Mouse (Mus musculus) intestine, embryonic 14.5 days (tissue): ENCODE data around the gene Srpr. TPM values are rescaled to one million over a fixed set of nuclear protein-coding genes. Genes with fewer than 3 reads are reported as not detected.

ENCODE experiments used
- ATAC-seq: fragments of 200-750 bp; cut with Nextera tagmentation; replicated peaks from 2 replicates; pipeline ENCODE4 v1.8.0; 2017; ENCODE audit warnings: low read depth, moderate number of reproducible peaks, moderate TSS enrichment, moderate library complexity; ENCODE audit not compliant: low FRiP score, low TSS enrichment
- DNase-seq: peaks from one replicate; pipeline ENCODE4 v3.0.0-alpha.2; 2018; ENCODE audit warnings: low spot score
- H3K27ac ChIP-seq: fragments of 300-500 bp; sonication (generic); 2 replicates; pipeline ENCODE4 v1.5.1; 2014; ENCODE audit warnings: low read depth, mild to moderate bottlenecking, control low read depth
- H3K27me3 ChIP-seq: fragments of 300-500 bp; sonication (generic); replicated peaks from 2 replicates; pipeline ENCODE4 v1.6.1; 2014; ENCODE audit warnings: low read length, control low read depth; ENCODE audit not compliant: control insufficient read depth, insufficient read depth
- H3K36me3 ChIP-seq: fragments of 300-500 bp; sonication (generic); 2 replicates; pipeline ENCODE4 v1.6.1; 2014; ENCODE audit warnings: low read length, control low read depth; ENCODE audit not compliant: control insufficient read depth, insufficient read depth
- H3K4me1 ChIP-seq: fragments of 300-500 bp; sonication (generic); replicated peaks from 2 replicates; pipeline ENCODE4 v1.6.1; 2014; ENCODE audit warnings: low read length, control low read depth, mixed read lengths; ENCODE audit not compliant: control insufficient read depth, insufficient read depth
- H3K4me2 ChIP-seq: fragments of 300-500 bp; sonication (generic); 2 replicates; pipeline ENCODE4 v1.6.1; 2014; ENCODE audit warnings: low read length
- H3K4me3 ChIP-seq: fragments of 300-500 bp; sonication (generic); 2 replicates; pipeline ENCODE4 v1.5.1; 2014; ENCODE audit warnings: low read depth, low read length, control low read depth, mixed read lengths
- H3K9ac ChIP-seq: fragments of 300-500 bp; sonication (generic); 2 replicates; pipeline ENCODE4 v1.6.1; 2014; ENCODE audit warnings: mild to moderate bottlenecking, low read length
- H3K9me3 ChIP-seq: fragments of 300-500 bp; sonication (generic); 2 replicates; pipeline ENCODE4 v1.6.1; 2016; ENCODE audit warnings: low read length, control low read depth; ENCODE audit not compliant: control insufficient read depth
- WGBS: fragments of 180-500 bp; shearing (Covaris S2); extraction: QIAGEN DNeasy Blood & Tissue Kit; methylation state at CpG from one replicate; pipeline ENCODE4 v1.1.7; 2014; 5-methylcytosine and 5-hydroxymethylcytosine counted together
- polyA plus RNA-seq: library from polyadenylated mRNA; unstranded; fragments of >200 nt; fragmentation: Nextera tagmentation; extraction: Ambion mirVana; gene quantifications from 2 replicates; pipeline ENCODE4 v1.2.1, GENCODE M21; 2014

Gene Srpr
- polyA plus RNA-seq, 1 experiment from 2014 or later: 132 TPM

DNA sequence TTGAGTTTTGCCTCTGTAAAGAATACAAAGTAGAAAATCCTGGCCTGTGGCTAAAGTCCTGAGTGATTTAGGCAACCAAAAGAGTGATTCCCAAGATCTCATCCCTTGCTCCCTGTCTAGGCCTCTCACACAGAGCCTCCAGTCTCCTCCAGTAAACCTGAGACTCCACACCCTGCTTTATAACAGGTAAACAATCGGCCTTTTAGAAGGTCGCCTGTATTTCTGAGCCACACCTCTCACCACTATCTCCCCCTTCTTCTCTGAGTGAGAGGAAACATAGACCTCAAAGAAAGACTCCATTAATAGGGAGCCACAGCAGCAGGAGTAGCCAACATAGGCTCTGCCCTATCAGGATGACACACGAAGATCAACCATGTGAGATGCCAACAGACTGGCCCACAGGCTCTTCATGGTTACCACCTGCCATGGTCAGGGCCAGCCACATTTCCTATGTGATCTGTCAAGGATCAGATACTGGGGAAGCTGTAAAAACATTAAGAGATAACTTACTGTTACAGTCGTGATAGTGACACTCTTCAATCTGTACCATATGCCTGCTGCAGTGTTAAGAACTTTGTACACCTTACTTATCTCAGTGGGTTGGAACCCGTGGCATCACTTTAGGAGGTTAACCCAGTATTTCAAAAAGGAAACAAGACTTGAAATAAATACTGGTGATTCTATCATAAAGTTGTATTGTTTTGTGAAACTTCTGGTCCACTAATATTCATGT, 35.7 kb upstream of the Srpr start:
- H3K4me2 ChIP-seq: no peak overlapping the region
- H3K9ac ChIP-seq: no peak overlapping the region
- no peaks in the 10 kb centered on the region for H3K27me3 ChIP-seq
- H3K27ac ChIP-seq: no peak overlapping the region
- 65% methylated on average over 5 of the region's 5 CpGs for WGBS
- DNase-seq: no peak
- ATAC-seq: no peak
- H3K4me1 ChIP-seq: no peaks in the 10 kb centered on the region
- H3K9me3 ChIP-seq: no peaks in the 10 kb centered on the region
- no peak overlapping the region for H3K4me3 ChIP-seq
- H3K36me3 ChIP-seq: peaks cover 8% of the 10 kb centered on the region; the same call in 1 of the 2 replicates

DNA sequence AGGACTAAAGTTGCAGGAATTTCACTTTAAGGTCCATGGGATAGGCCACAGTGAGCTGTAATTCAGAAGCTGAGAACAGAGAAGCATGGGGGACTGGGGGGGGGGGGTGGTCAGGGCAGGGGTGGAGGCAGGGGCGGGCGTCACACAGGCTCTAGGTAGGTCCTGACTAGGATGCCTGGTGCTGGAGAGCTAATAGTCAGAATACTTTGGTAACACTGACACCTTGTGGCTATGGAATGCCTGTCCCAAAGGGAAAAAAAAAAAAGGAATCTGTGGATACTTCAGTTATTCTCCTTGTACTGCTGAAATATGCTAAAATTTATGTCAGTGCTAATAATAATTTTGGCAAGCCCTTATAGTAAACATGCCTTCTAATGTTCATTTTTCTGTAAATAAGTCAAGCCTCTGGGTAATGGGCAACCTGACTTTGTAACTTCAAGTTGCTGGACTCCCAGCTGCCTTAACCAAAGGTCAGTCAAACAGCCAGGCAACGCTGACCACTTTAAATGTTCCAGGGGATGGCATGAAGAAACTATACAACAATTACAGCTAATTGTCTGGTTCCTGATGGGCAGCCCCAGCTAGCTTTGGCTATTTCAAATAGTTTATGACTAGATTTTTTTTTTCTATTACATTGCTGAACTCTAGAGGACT, 33.7 kb upstream of the Srpr start:
- DNase-seq (no peak), ATAC-seq (0 out of 2 replicates have a peak, but pooled peaks have one; percentile 24)
- no peak overlapping the region for H3K4me2 ChIP-seq
- no peaks in the 10 kb centered on the region for H3K4me1 ChIP-seq
- H3K27ac ChIP-seq: no peak overlapping the region
- H3K27me3 ChIP-seq: no peaks in the 10 kb centered on the region
- H3K9me3 ChIP-seq: no peaks in the 10 kb centered on the region
- peaks cover 20% of the 10 kb centered on the region; the same call in 1 of the 2 replicates for H3K36me3 ChIP-seq
- WGBS: 24% methylated on average over 3 of the region's 3 CpGs
- no peak overlapping the region for H3K4me3 ChIP-seq
- H3K9ac ChIP-seq: no peak overlapping the region

DNA sequence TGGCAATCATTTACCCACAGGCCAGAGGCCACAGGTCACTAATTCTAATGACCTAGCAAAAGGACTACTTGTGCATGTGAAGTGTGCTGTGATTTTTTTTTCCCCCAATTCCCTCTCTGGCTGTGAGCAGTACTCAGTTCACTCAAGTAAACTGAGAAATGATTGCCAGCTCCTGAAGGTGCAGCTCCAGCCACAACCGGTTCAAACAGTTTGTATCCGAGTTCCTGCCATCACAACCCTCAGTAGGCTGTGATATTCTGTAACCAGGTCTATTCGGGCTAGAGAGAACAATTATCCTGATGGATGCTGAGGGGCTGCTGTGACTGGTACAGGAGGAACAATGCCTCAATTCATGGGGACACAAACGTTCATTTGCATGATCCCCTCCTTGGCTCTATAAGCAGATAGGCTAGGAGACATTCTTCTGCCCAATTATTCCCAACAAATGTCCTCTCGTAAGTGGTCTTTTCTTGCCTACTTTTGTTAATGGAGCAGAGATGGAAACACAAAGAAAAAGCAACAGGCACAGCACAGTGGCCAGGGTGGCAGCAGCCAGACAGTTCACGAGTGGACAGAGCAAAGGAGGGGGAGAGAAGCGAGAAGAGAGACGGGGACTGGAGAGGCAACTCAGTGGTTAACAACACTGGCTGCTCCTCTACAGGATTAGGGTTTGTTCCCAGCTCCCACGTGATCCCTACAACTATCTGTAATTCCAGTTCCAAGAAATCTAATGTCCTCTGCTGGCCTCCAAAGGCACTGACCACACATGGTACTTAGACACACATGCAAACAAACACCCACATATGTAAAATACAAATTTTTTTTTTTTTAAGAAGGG, 33.0 kb upstream of the Srpr start:
- H3K4me2 ChIP-seq: no peak overlapping the region
- H3K4me3 ChIP-seq: no peak overlapping the region
- 67% methylated on average over 9 of the region's 9 CpGs for WGBS
- no peak overlapping the region for H3K9ac ChIP-seq
- DNase-seq (no peak), ATAC-seq (no peak)
- no peaks in the 10 kb centered on the region for H3K4me1 ChIP-seq
- peaks cover 20% of the 10 kb centered on the region; the same call in 1 of the 2 replicates for H3K36me3 ChIP-seq
- no peaks in the 10 kb centered on the region for H3K27me3 ChIP-seq
- no peak overlapping the region for H3K27ac ChIP-seq
- no peaks in the 10 kb centered on the region for H3K9me3 ChIP-seq

DNA sequence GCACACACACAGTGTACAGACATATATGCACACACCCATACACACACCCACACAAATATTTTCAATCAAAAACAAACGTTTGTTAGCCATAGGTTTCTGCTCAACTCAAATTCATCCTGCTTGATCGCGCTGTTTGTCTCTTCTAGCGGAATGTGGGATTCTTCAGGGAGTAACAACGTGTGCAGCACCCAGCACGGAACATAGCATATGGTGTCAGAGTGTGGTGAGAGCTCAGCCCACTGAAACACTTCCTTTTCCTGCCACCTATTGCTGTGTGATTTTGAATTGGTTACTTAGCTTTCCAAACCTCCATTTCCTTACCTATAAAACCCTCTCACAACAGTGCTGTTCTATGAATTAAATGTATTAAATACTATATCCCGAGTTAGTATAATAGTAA, 29.9 kb upstream of the Srpr start:
- no peak for ATAC-seq
- peaks cover 8% of the 10 kb centered on the region for H3K4me1 ChIP-seq
- WGBS: 90% methylated on average over 7 of the region's 7 CpGs
- H3K4me2 ChIP-seq: no peak overlapping the region
- H3K27ac ChIP-seq: no peak overlapping the region
- DNase-seq: no peak
- H3K27me3 ChIP-seq: no peaks in the 10 kb centered on the region
- no peak overlapping the region for H3K4me3 ChIP-seq
- H3K9ac ChIP-seq: no peak overlapping the region
- no peaks in the 10 kb centered on the region for H3K9me3 ChIP-seq
- peaks cover 17% of the 10 kb centered on the region; the same call in 1 of the 2 replicates for H3K36me3 ChIP-seq

DNA sequence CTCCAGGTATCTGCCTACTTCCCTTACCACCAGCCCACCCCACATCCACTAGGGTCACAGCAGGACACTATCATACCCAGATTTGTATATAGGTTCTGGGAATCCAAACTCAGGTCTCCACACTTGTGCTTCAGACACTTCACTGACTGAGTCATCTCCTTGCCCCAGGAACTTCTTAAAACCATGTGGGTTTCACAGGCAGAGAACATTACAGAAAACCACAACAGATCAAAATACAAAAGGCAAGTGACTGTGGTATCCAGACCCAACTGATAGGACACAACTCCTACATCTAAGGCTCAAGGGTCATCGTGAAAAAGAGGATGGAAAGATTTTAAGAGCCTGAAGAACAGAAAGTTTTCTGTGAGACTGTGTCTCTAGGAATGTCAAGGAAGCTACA, 26.6 kb upstream of the Srpr start:
- 88% methylated on average over 1 of the region's 1 CpGs for WGBS

DNA sequence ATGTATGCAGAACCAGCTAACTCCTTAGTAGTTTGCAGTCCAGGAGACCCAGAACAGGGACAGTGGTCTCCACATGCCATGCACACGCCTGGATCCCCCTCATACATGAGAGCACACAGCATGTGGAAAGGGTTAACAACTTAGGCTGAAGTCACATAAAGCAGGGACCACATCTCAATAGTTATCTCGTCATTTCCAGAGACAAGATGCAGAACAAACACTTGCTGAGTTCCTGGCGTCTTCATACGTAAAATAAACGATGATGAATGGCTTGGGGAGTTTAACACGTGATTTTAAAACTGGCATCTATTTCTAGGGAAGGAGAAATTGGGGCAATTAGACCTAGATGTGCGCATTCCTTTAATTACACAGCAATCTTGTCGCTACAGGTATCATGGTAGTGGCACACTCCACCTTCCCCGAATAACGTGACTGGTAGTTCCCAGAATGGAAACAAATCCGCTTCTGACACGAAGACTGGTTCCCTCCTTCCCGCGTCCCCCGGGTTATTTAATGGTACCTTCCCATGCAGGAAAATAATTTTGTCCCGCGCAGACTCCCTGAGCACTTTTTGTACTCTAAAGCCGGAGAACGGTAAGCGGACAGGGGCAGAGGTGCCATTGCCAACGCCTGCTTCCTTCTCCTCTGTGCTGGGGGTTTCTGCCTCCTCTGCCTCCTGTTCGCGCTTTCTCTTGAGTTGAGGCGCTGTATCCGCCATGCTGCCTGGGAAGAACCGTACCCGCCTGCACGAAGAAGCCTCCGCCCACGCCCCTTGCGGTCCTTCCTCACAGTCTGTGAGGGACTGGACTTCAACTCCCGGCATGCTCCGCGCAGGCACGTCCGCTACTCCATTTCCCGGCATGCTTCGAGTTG, 24.5 kb upstream of the Srpr start, which contains the start of gene Dcps:
Gene Dcps (minus strand): TSS at position 811 of the 873 bp plus-strand sequence.
- DNase-seq (peak; percentile 97), ATAC-seq (peak; percentile 99)
- Histone ChIP-seq H3K36me3 (peaks cover 2% of the 10 kb centered on the region; the same call in 1 of the 2 replicates), H3K9me3 (no peaks in the 10 kb centered on the region), H3K4me3 (peak within 1 kb of the TSS; percentile 64), H3K4me2 (peak within 1 kb of the TSS; percentile 97), H3K27ac (peak within 1 kb of the TSS; percentile 70; the same call in 1 of the 2 replicates), H3K9ac (peak within 1 kb of the TSS; percentile 63), H3K27me3 (no peaks in the 10 kb centered on the region), H3K4me1 (peaks cover 12% of the 10 kb centered on the region)
- under 1% methylated on average over 38 of the region's 38 CpGs for WGBS

More for the DNA sequence above, 26.6 kb upstream of the Srpr start:
- H3K4me3 ChIP-seq: no peak overlapping the region
- no peaks in the 10 kb centered on the region for H3K9me3 ChIP-seq
- DNase-seq (no peak), ATAC-seq (no peak)
- H3K4me1 ChIP-seq: peaks cover 12% of the 10 kb centered on the region
- peaks cover 17% of the 10 kb centered on the region; the same call in 1 of the 2 replicates for H3K36me3 ChIP-seq
- no peaks in the 10 kb centered on the region for H3K27me3 ChIP-seq
- H3K27ac ChIP-seq: no peak overlapping the region
- no peak overlapping the region for H3K9ac ChIP-seq
- no peak overlapping the region for H3K4me2 ChIP-seq

DNA sequence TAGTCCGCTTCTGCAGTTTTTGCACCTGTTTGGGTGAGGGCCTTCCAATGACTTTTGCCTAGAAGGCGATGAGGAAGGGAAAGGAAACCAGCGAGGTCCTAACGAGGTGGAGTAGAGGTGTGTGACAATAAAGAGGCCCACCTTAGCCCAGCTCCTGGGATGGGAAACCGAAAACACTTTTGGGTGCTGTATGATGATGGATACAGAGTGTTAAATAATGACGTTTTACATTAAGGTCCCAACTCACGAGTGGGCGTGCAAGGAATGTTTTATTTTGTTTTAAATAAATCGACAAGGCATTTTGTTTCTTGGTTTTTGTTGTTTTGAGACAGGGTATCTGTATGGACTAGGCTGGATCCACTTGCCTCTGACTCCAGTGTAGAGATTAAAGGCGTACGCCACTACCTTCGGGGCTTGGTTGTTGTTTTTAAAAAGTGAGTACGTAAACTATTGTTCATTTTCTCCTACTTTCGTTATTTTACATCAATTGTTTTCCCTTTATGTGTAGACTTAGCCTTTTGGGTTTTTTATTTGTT, 23.8 kb upstream of the Srpr start:
- H3K27ac ChIP-seq: no peak overlapping the region
- peaks cover 12% of the 10 kb centered on the region for H3K4me1 ChIP-seq
- H3K4me2 ChIP-seq: peak overlapping the region; percentile 97
- no peaks in the 10 kb centered on the region for H3K27me3 ChIP-seq
- DNase-seq (no peak), ATAC-seq (peak; percentile 12; the same call in 1 of the 2 replicates)
- WGBS: 51% methylated on average over 14 of the region's 14 CpGs
- peak overlapping the region; percentile 64 for H3K4me3 ChIP-seq
- no peaks in the 10 kb centered on the region for H3K9me3 ChIP-seq
- H3K9ac ChIP-seq: no peak overlapping the region; the same call in 1 of the 2 replicates
- H3K36me3 ChIP-seq: no peaks in the 10 kb centered on the region
